ENCODE assay signal across 8 mouse cellular contexts in the genomic region with DNA sequence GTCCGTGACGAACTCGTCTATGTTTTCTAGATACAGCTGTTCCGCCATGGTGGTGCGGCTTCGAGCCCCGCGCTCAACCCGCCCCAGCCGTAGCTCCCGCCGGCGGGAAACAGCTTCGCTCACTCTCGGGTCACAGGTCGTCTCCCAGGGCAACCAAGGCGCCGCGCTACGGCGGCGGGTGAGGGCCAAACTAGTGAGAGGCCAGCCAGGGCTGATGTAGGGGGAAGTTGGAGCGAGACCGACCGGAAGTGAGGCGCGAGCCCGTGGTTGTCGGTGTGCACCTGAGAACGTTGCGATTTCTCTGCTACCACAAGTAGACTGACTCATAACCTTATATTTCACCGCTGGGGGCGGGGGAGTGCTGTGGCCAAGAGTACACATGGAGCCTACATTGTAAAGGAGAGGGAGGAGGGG. TPM values are rescaled to one million over a fixed set of nuclear protein-coding genes. Genes with fewer than 3 reads are reported as not detected.
DNase-seq lines count a peak whose midpoint lies in the region; ATAC-seq and TF ChIP-seq lines count a peak whose summit lies in the region.

A gene (minus strand): TSS at position 190 of the 414 bp plus-strand sequence.

- no peaks in the 10 kb centered on the region for H3K36me3 ChIP-seq in ES-Bruce4 (ENCODE audit: control insufficient read depth, insufficient read depth, low read length, poor library complexity, severe bottlenecking)
- H3K36me3 ChIP-seq in forebrain, embryonic 13.5 days (ENCODE audit: poor library complexity, severe bottlenecking): peaks cover 28% of the 10 kb centered on the region
- peaks cover 20% of the 10 kb centered on the region for H3K36me3 ChIP-seq in liver, postnatal 0 days (replicated peaks; ENCODE audit: insufficient read depth, low read length)
- H3K36me3 ChIP-seq in neural tube, embryonic 14.5 days (ENCODE audit: control insufficient read depth, insufficient read depth, low read length): 0 out of 2 replicates have a peak, but pooled peaks cover 10% of the 10 kb centered on the region

- no peaks in the 10 kb centered on the region for H3K9me3 ChIP-seq in ES-Bruce4 (replicated peaks; ENCODE audit: control insufficient read depth, insufficient read depth, low read length, poor library complexity, severe bottlenecking)
- H3K9me3 ChIP-seq in forebrain, embryonic 13.5 days (replicated peaks): no peaks in the 10 kb centered on the region
- no peaks in the 10 kb centered on the region for H3K9me3 ChIP-seq in liver, postnatal 0 days (ENCODE audit: low read length)
- no peaks in the 10 kb centered on the region for H3K9me3 ChIP-seq in neural tube, embryonic 14.5 days (ENCODE audit: control insufficient read depth, low read length)

- WGBS in forebrain, embryonic 13.5 days: under 1% methylated on average over 33 of the region's 33 CpGs
- WGBS in large intestine, adult 2 months: under 1% methylated on average over 33 of the region's 33 CpGs
- WGBS in liver, postnatal 0 days (ENCODE audit: insufficient replicate concordance): under 1% methylated on average over 33 of the region's 33 CpGs
- under 1% methylated on average over 31 of the region's 33 CpGs for WGBS in neural tube, embryonic 14.5 days

- TF ChIP-seq POLR2A in ES-Bruce4 (IDR thresholded peaks at IDR 0.05; ENCODE audit: insufficient read depth, low read length): peak; percentile 73

- peaks cover 4% of the 10 kb centered on the region for H3K4me1 ChIP-seq in ES-Bruce4 (ENCODE audit: control insufficient read depth, insufficient read depth, low read length)
- H3K4me1 ChIP-seq in forebrain, embryonic 13.5 days: peaks cover 20% of the 10 kb centered on the region
- H3K4me1 ChIP-seq in liver, postnatal 0 days (ENCODE audit: insufficient read depth): peaks cover 5% of the 10 kb centered on the region; the same call in 1 of the 2 replicates
- peaks cover 15% of the 10 kb centered on the region; the same call in 1 of the 2 replicates for H3K4me1 ChIP-seq in neural tube, embryonic 14.5 days (ENCODE audit: control insufficient read depth, insufficient read depth, low read length)

- intact Hi-C loops in heart, postnatal 10 days (cut with DNase I): no loop called here

- DNase-seq in heart, postnatal 10 days: peak; percentile 99 to 100
- peak; percentile 96 for DNase-seq in large intestine, adult 2 months (ENCODE audit: low read depth, low spot score)
- peak; percentile 99 for DNase-seq in liver, postnatal 0 days
- peak; percentile 99 for DNase-seq in testis, postnatal 10 days (ENCODE audit: low spot score)

- TF ChIP-seq CTCF in ES-Bruce4 (IDR thresholded peaks at IDR 0.05; ENCODE audit: low read depth, low read length): no peak
- 0 out of 2 replicates have a peak, but pooled peaks have one; percentile 30 for TF ChIP-seq CTCF in liver, postnatal 0 days (IDR thresholded peaks at IDR 0.05; ENCODE audit: low read depth)

- peak within 1 kb of the TSS; percentile 67 for H3K4me2 ChIP-seq in forebrain, embryonic 13.5 days
- H3K4me2 ChIP-seq in liver, postnatal 0 days (ENCODE audit: low read depth, low read length): peak within 1 kb of the TSS; percentile 86
- H3K4me2 ChIP-seq in neural tube, embryonic 14.5 days (ENCODE audit: low read depth, low read length): peak within 1 kb of the TSS; percentile 80

- peak within 1 kb of the TSS; percentile 87 for H3K9ac ChIP-seq in ES-Bruce4 (ENCODE audit: low read depth, poor library complexity, severe bottlenecking)
- H3K9ac ChIP-seq in forebrain, embryonic 13.5 days: peak within 1 kb of the TSS; percentile 92
- H3K9ac ChIP-seq in liver, postnatal 0 days (replicated peaks): peak within 1 kb of the TSS; percentile 96
- H3K9ac ChIP-seq in neural tube, embryonic 14.5 days (replicated peaks; ENCODE audit: low read depth, low read length): peak within 1 kb of the TSS; percentile 81

- ATAC-seq in cerebellum, adult (ENCODE audit: insufficient number of reproducible peaks, low FRiP score, low TSS enrichment): peak; percentile 97
- peak; percentile 97 for ATAC-seq in forebrain, embryonic 13.5 days
- ATAC-seq in liver, postnatal 0 days: peak; percentile 98
- ATAC-seq in neural tube, embryonic 14.5 days (ENCODE audit: low read depth): peak; percentile 97

- H3K27ac ChIP-seq in ES-Bruce4 (ENCODE audit: insufficient read depth, low read length): no peak within 1 kb of the TSS
- H3K27ac ChIP-seq in forebrain, embryonic 13.5 days: peak within 1 kb of the TSS; percentile 75
- H3K27ac ChIP-seq in liver, postnatal 0 days (ENCODE audit: low read depth): peak within 1 kb of the TSS; percentile 94
- peak within 1 kb of the TSS; percentile 78 for H3K27ac ChIP-seq in neural tube, embryonic 14.5 days (ENCODE audit: low read depth, low read length)

- no peaks in the 10 kb centered on the region for H3K27me3 ChIP-seq in ES-Bruce4 (ENCODE audit: control insufficient read depth, insufficient read depth, low read length, poor library complexity, severe bottlenecking)
- no peaks in the 10 kb centered on the region for H3K27me3 ChIP-seq in forebrain, embryonic 13.5 days
- no peaks in the 10 kb centered on the region for H3K27me3 ChIP-seq in liver, postnatal 0 days (ENCODE audit: insufficient read depth, low read length)
- no peaks in the 10 kb centered on the region for H3K27me3 ChIP-seq in neural tube, embryonic 14.5 days (ENCODE audit: control insufficient read depth, insufficient read depth, low read length)

- peak within 1 kb of the TSS; percentile 70 for H3K4me3 ChIP-seq in ES-Bruce4 (ENCODE audit: low read depth, low read length)
- peak within 1 kb of the TSS; percentile 97 for H3K4me3 ChIP-seq in forebrain, embryonic 13.5 days
- H3K4me3 ChIP-seq in liver, postnatal 0 days (ENCODE audit: low read depth, low read length): peak within 1 kb of the TSS; percentile 90
- peak within 1 kb of the TSS; percentile 93 for H3K4me3 ChIP-seq in neural tube, embryonic 14.5 days (ENCODE audit: low read depth, low read length)

- peak; percentile 41; the same call in 1 of the 2 replicates for TF ChIP-seq EP300 in ES-Bruce4 (IDR thresholded peaks at IDR 0.05; ENCODE audit: insufficient read depth, low read depth, low read length)
- peak; percentile 71; the same call in 1 of the 2 replicates for TF ChIP-seq EP300 in liver, postnatal 0 days (IDR thresholded peaks at IDR 0.05; ENCODE audit: low read depth)

RNA-seq across cellular contexts. Expression of the gene that starts here (rescaled TPM):
- polyA plus RNA-seq in ES-Bruce4 (2011; ENCODE audit: insufficient read depth, insufficient read length, low read depth, missing spikeins): 70.1 and 87.8 TPM in 2 replicates
- 71.4 and 78.4 TPM in 2 replicates for polyA plus RNA-seq in forebrain, embryonic 13.5 days (2015; fragmentation: Nextera tagmentation; extraction: Ambion mirVana)
- total RNA-seq in heart, postnatal 10 days (2021): 10 to 100 TPM; 14.9 to 16.2 TPM
- 8.4 and 10.2 TPM in 2 replicates for polyA plus RNA-seq in large intestine, adult 2 months (2012; rRNA removed)
- 17.2 and 21.8 TPM in 2 replicates for polyA plus RNA-seq in liver, postnatal 0 days (2015; fragmentation: Nextera tagmentation; extraction: Ambion mirVana)
- 42.8 and 44.2 TPM in 2 replicates for polyA plus RNA-seq in neural tube, embryonic 14.5 days (2014; fragmentation: Nextera tagmentation; extraction: Ambion mirVana)
